Comparison of ENCODE assay signal across 26 mouse cellular contexts in the genomic region with DNA sequence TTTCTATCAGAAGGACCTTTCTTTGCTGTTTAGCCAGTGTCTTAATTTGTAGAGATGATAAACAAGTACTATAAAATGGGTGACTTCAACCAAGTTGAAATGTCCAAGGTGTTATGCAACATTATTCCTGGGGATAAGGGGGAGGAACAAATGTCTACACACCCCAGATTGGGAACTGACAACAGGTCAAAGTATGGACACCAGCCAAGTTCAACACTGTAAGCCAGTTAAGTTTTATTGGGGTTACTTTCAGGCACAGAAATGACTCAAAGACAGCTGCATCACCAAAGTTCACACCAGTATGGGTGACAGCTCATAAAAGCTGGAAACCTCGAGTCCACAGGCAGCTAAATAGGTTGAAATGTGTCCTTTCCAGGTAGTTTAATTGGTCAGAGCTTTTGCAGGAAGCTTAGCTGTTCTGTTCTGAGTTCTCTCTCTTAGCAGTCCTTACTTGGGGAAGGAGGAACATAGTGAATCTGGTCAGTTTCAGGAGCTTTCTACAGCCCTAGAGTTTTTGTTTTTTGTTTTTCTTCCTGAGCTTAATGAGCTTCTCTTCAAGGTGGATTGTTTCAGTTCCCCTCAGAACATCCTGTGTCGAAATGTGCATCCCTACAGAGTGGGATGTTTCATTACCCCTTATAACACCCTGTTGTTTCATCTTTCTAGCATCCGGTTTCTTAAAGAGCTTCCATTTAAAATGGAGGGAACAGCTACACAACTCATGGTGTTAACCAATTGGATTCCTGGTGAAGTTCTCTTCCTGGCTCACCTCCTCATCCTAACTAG.
DNase-seq lines count a peak whose midpoint lies in the region; ATAC-seq and TF ChIP-seq lines count a peak whose summit lies in the region.
"Had no signal": no experiment of that assay in that cellular context is flagged by ENCODE, and none has a peak within 500 bp of the region (broad histone marks: within the 10 kb centered on the region; RNA-seq: fewer than 3 reads in every experiment).

No protein-coding gene starts in this region.

- H3K27ac ChIP-seq in kidney, postnatal 0 days, result no peak overlapping the region
- no peak overlapping the region for H3K27ac ChIP-seq in kidney, embryonic 16.5 days (ENCODE audit: low read length)
- H3K27ac ChIP-seq: embryonic facial prominence, embryonic 13.5 days; forebrain, embryonic 13.5 days; heart, embryonic 15.5 days; hindbrain, embryonic 14.5 days; layer of hippocampus, adult 2 months; limb, embryonic 12.5 days; liver, embryonic 14.5 days; lung, embryonic 15.5 days; midbrain, embryonic 10.5 days had no signal

- TF ChIP-seq CTCF in kidney, postnatal 0 days (IDR thresholded peaks at IDR 0.05; ENCODE audit: low read depth), result no peak
- TF ChIP-seq CTCF in C2C12 (IDR thresholded peaks at IDR 0.05; ENCODE audit: control insufficient read depth, insufficient read depth, insufficient read length), result no peak

- H3K36me3 ChIP-seq in kidney, postnatal 0 days (ENCODE audit: insufficient read depth, low read length), result no peaks in the 10 kb centered on the region
- no peaks in the 10 kb centered on the region for H3K36me3 ChIP-seq in kidney, embryonic 16.5 days (ENCODE audit: insufficient read depth, low read length)
- no peaks in the 10 kb centered on the region for H3K36me3 ChIP-seq in C2C12 (ENCODE audit: control insufficient read depth, insufficient read depth)
- H3K36me3 ChIP-seq: embryonic facial prominence, embryonic 13.5 days; heart, embryonic 15.5 days; limb, embryonic 12.5 days; lung, embryonic 15.5 days; midbrain, embryonic 10.5 days had no signal

- no peak overlapping the region for H3ac ChIP-seq in C2C12 (ENCODE audit: control insufficient read depth, insufficient read length, low read depth)

- DNase-seq in kidney, postnatal 0 days (ENCODE audit: low spot score), result peak; percentile 22
- peak; percentile 24 for DNase-seq in adipocyte (ENCODE audit: low spot score)
- no peak for DNase-seq in cerebellum, postnatal 4 days (ENCODE audit: low spot score in 2 of 2)
- no peak for DNase-seq in right cerebral cortex, postnatal 25 days
- DNase-seq: cerebellum, adult 11 months; cerebellum, postnatal 14 days; embryo, embryonic 11 days; gastrocnemius, postnatal 36 days; heart, postnatal 4 days; kidney, postnatal 14 days; lung, postnatal 4 days had no signal

- no peak overlapping the region for H3K4me3 ChIP-seq in kidney, postnatal 0 days (replicated peaks; ENCODE audit: low read depth, low read length)
- no peak overlapping the region for H3K4me3 ChIP-seq in kidney, embryonic 16.5 days (ENCODE audit: low read length)
- no peak overlapping the region for H3K4me3 ChIP-seq in C2C12 (ENCODE audit: insufficient read depth, poor library complexity, severe bottlenecking)
- H3K4me3 ChIP-seq: embryonic facial prominence, embryonic 13.5 days; erythroblast, embryonic 14.5 days; forebrain, embryonic 13.5 days; heart, embryonic 15.5 days; layer of hippocampus, adult 2 months; limb, embryonic 12.5 days; lung, embryonic 15.5 days; midbrain, embryonic 10.5 days had no signal

- ATAC-seq in kidney, postnatal 0 days (replicated peaks; ENCODE audit: low FRiP score, low read depth), result no peak
- ATAC-seq in kidney, embryonic 16.5 days (ENCODE audit: low FRiP score, low TSS enrichment), result no peak
- peak; percentile 72 for ATAC-seq in megakaryocyte progenitor cell, adult 5-6 weeks (replicated peaks; ENCODE audit: poor library complexity)
- ATAC-seq: forebrain, embryonic 13.5 days; inflammation-experienced regulatory T-cells, adult 6 months; midbrain, embryonic 16.5 days had no signal

- no peaks in the 10 kb centered on the region for H3K79me3 ChIP-seq in C2C12 (ENCODE audit: low read depth)

- H3K4me1 ChIP-seq in kidney, postnatal 0 days (replicated peaks; ENCODE audit: insufficient read depth, low read length), result no peaks in the 10 kb centered on the region
- peaks cover 6% of the 10 kb centered on the region; the same call in 1 of the 2 replicates for H3K4me1 ChIP-seq in kidney, embryonic 16.5 days (ENCODE audit: insufficient read depth, low read length)
- H3K4me1 ChIP-seq: forebrain, embryonic 13.5 days; midbrain, embryonic 10.5 days had no signal

- no peaks in the 10 kb centered on the region for H3K9me3 ChIP-seq in kidney, postnatal 0 days (replicated peaks; ENCODE audit: low read length)
- no peaks in the 10 kb centered on the region for H3K9me3 ChIP-seq in kidney, embryonic 16.5 days (ENCODE audit: low read length)
- H3K9me3 ChIP-seq: embryonic facial prominence, embryonic 13.5 days; forebrain, embryonic 13.5 days; heart, embryonic 15.5 days; limb, embryonic 12.5 days; lung, embryonic 15.5 days; midbrain, embryonic 10.5 days had no signal

- H3K4me2 ChIP-seq in kidney, postnatal 0 days (ENCODE audit: low read length), result no peak overlapping the region
- H3K4me2 ChIP-seq in kidney, embryonic 16.5 days (replicated peaks; ENCODE audit: low read depth, low read length), result no peak overlapping the region
- H3K4me2 ChIP-seq: embryonic facial prominence, embryonic 13.5 days; forebrain, embryonic 13.5 days; heart, embryonic 15.5 days; hindbrain, embryonic 14.5 days; limb, embryonic 12.5 days; lung, embryonic 15.5 days had no signal

- no peaks in the 10 kb centered on the region for H3K27me3 ChIP-seq in kidney, postnatal 0 days (ENCODE audit: insufficient read depth, low read length)
- no peaks in the 10 kb centered on the region for H3K27me3 ChIP-seq in kidney, embryonic 16.5 days (ENCODE audit: insufficient read depth, low read length)
- H3K27me3 ChIP-seq in C2C12 (ENCODE audit: control insufficient read depth, insufficient read depth, insufficient read length), result no peaks in the 10 kb centered on the region
- H3K27me3 ChIP-seq: embryonic facial prominence, embryonic 13.5 days; forebrain, embryonic 13.5 days; heart, embryonic 15.5 days; limb, embryonic 12.5 days; lung, embryonic 15.5 days had no signal

- no peak overlapping the region for H3K9ac ChIP-seq in kidney, postnatal 0 days (ENCODE audit: low read depth, low read length)
- no peak overlapping the region for H3K9ac ChIP-seq in kidney, embryonic 16.5 days (replicated peaks; ENCODE audit: low read length)
- H3K9ac ChIP-seq: embryonic facial prominence, embryonic 13.5 days; forebrain, embryonic 13.5 days; heart, embryonic 15.5 days; hindbrain, embryonic 14.5 days; limb, embryonic 12.5 days; liver, embryonic 14.5 days; lung, embryonic 15.5 days had no signal

- WGBS in kidney, postnatal 0 days, result 34% methylated on average over 3 of the region's 3 CpGs
- WGBS in kidney, embryonic 16.5 days, result 26% methylated on average over 3 of the region's 3 CpGs

- no peaks in the 10 kb centered on the region for H3K79me2 ChIP-seq in C2C12 (ENCODE audit: control insufficient read depth, insufficient read depth)

TF ChIP-seq in C2C12, 6 proteins besides CTCF, POLR2A, EP300 and RAD21:
- peak; percentile 15 for TF ChIP-seq MYOD1 (IDR thresholded peaks at IDR 0.05; ENCODE audit: control insufficient read depth, insufficient read length, low read depth)
- no peak for TF ChIP-seq FOSL1 (IDR thresholded peaks at IDR 0.05; ENCODE audit: insufficient read depth, low read length, poor library complexity, severe bottlenecking)
- no peak for TF ChIP-seq MYOG (IDR thresholded peaks at IDR 0.05; ENCODE audit: control insufficient read depth, extremely low read depth, insufficient read length)
- no peak for TF ChIP-seq CEBPB (IDR thresholded peaks at IDR 0.05; ENCODE audit: low read depth)
- TF ChIP-seq MAX (IDR thresholded peaks at IDR 0.05), result no peak

Comparison
In these comparisons a context has a peak if more than half of its experiments do, and no peak if none do; other contexts are left out.
1. DNase-seq: peak in kidney, postnatal 0 days (single experiment) and adipocyte (single experiment); none in cerebellum, postnatal 4 days (0 of 2) and right cerebral cortex, postnatal 25 days (single experiment).